Mouse (Mus musculus) Patski (cell line): ENCODE measurements around the gene Dyrk1a. TPM values are rescaled to one million over a fixed set of nuclear protein-coding genes. Genes with fewer than 3 reads are reported as not detected.

Experiments used
- ATAC-seq: fragments of 100-300 bp; one replicate; pipeline ENCODE4 v1.8.0; 2021
- CTCF ChIA-PET: fragments of 350-600 bp; sonication (Branson Sonifier 250); formaldehyde crosslinking; loops from one replicate; lab custom pipeline; 2022; ENCODE audit warnings: inconsistent platforms; lab: Charles Lee
- POLR2A ChIA-PET: fragments of 350-600 bp; sonication (Branson Sonifier 250); formaldehyde crosslinking; loops from one replicate; lab custom pipeline; 2022; ENCODE audit warnings: antibody characterized with exemption, inconsistent platforms; lab: Charles Lee
- DNase-seq: peaks from one replicate; pipeline ENCODE4 v3.0.0-alpha.2; 2011; ENCODE audit warnings: low read depth, low spot score
- H3K27me3 ChIP-seq: fragments of 371-371 bp; one replicate; pipeline ENCODE4 v1.5.1; 2021
- CTCF ChIP-seq: fragments of 100-300 bp; IDR thresholded peaks from one replicate; pipeline ENCODE4 v1.5.1; 2021
- in situ Hi-C: fragments of 300-500 bp; cut with MboI; formaldehyde crosslinking; loops from 3 replicates; pipeline ENCODE4 v1.11.1; 2018; ENCODE audit warnings: low pct_unique_long_range_greater_than_20kb, mixed read lengths
- polyA plus RNA-seq: library from polyadenylated mRNA; unstranded; gene quantifications from one replicate; pipeline ENCODE4 v1.2.3, GENCODE M21; 2021

Dyrk1a gene
- polyA plus RNA-seq, 1 experiment from 2014 or later, result 27.3 TPM

DNA sequence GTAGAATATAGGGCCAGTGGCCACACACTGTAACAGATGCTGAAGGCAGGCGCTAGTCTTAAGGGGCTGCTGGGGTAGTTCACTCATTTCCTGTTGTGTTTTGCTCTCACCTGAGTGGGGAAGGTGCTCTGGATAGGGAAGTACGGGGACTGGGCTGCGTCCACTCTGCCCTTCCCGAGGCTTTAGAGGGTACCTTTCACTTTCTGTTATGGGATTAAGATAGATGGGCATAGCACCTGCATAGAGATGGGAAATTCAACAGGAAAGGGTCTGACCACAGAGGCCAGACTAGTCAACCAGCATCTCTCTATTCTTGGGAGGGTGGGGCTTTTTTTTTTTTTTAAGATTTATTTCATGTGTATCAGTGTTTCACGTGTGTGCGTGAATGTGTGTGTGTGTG lies 19.2 kb downstream of the Dyrk1a start:
- POLR2A ChIA-PET, result no interaction called here
- ATAC-seq, result no peak
- no peaks in the 10 kb centered on the region for H3K27me3 ChIP-seq
- no peak for DNase-seq
- in situ Hi-C loops, result no loop called here
- CTCF ChIA-PET, result no interaction called here
- no peak for TF ChIP-seq CTCF

DNA sequence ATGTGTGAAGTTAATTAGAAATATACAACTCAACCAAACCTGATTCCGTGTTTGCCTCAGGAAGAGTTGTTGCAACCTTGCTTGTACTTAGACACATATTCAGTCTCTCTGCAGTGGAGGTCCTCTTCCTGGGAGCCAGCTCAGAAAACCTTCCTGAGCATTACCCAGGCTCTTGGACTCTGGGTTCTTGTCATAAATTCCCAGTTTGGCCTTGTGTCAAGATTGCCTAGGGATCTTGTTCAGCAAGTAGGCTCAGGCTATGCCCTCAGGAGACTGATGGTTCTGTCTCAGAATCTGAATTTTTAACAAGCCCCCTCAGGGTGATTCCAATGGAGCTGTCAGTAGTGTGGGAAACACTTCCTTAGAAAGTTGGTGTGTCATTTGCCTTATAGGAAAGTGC lies 19.8 kb downstream of the Dyrk1a start:
- ChIA-PET CTCF (interaction anchor here (1.3 to 1.5 kb wide), 2 partner anchors 10 to 15 kb away, joined by 5 to 9 read pairs; no protein-coding TSS in a partner anchor), POLR2A (interaction anchor here (0.6 kb wide), 1 partner anchor 10 kb away, joined by 3 read pairs; no protein-coding TSS in a partner anchor)
- H3K27me3 ChIP-seq, result no peaks in the 10 kb centered on the region
- in situ Hi-C loops, result no loop called here
- TF ChIP-seq CTCF, result no peak
- DNase-seq (no peak), ATAC-seq (no peak)

DNA sequence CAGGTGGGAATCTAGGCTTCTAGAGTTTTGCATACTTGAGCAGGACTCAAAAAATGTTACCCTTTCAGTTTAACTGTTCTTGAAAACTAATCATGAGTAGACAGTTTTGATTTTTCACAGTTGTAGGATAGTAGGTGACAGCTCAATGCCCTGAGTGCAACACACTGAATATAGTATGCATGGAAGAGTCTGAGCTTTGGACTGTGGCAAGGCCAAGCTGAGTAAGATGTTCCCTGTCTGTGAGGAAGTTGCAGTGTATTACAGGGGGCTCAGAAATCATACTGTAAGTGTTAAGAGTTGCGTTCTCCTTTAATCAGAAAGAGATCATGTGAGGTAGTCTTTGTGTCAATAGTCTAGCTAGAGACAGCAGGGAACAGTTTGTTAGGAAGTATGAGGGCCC lies 20.4 kb downstream of the Dyrk1a start:
- no peaks in the 10 kb centered on the region for H3K27me3 ChIP-seq
- in situ Hi-C loops, result no loop called here
- POLR2A ChIA-PET, result interaction anchor here (0.6 kb wide), 1 partner anchor 10 kb away, joined by 3 read pairs; no protein-coding TSS in a partner anchor
- no peak for TF ChIP-seq CTCF
- CTCF ChIA-PET, result interaction anchor here (1.3 to 1.5 kb wide), 2 partner anchors 10 to 15 kb away, joined by 5 to 9 read pairs; no protein-coding TSS in a partner anchor
- ATAC-seq, result no peak
- no peak for DNase-seq

DNA sequence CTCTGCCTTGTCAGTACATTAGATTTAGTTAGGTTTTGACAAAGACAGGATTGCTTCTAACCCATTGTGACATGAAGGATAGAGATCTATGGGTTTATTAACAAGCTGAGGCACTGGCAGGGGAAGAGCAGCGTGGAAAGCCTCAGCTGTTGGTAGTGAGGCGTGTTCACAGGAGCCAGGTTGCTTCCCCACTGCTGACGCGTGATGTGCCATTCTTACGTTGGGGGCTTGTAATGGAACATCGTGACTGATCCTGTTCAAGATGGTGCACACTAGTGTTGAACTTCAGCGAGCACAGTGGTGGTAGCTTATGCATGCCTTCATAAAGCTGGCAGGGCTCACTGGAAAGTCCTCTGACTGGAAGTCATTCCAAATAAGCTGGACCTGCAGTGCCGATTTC lies 21.2 kb downstream of the Dyrk1a start:
- DNase-seq (no peak), ATAC-seq (no peak)
- TF ChIP-seq CTCF, result no peak
- H3K27me3 ChIP-seq, result no peaks in the 10 kb centered on the region
- ChIA-PET CTCF (interaction anchor here (0.8 to 2.7 kb wide), 5 partner anchors 8 to 17 kb away, joined by 3 to 10 read pairs (median 5); no protein-coding TSS in a partner anchor), POLR2A (interaction anchor here (0.6 to 1.2 kb wide), 2 partner anchors 11 to 14 kb away, joined by 3 to 4 read pairs; no protein-coding TSS in a partner anchor)
- in situ Hi-C loops, result no loop called here

DNA sequence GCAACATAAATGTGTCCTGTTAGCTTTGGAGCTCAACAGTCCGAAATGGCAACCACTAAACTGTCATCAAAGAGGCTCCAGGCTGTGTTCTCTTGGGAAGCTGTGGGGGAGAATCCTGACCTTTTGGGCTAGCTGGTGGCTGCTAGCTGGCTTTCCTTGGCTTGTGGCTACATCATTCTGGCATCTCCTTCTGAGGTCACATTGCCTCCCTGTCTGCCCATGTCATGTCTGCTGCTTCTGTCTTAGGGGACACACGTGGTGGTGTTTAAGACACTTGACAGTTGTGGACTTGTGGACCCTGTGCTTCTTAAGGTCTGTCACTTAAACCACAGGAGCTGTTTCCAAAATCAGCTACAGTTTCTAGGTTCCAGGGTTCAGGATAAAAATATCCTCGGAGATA lies 21.7 kb downstream of the Dyrk1a start:
- in situ Hi-C loops, result no loop called here
- CTCF ChIA-PET, result interaction anchor here (0.8 to 2.7 kb wide), 3 partner anchors 9 to 18 kb away, joined by 3 to 10 read pairs (median 5); no protein-coding TSS in a partner anchor
- DNase-seq (no peak), ATAC-seq (no peak)
- no peak for TF ChIP-seq CTCF
- POLR2A ChIA-PET, result interaction anchor here (0.6 to 1.2 kb wide), 2 partner anchors 10 to 14 kb away, joined by 3 to 4 read pairs; no protein-coding TSS in a partner anchor
- H3K27me3 ChIP-seq, result no peaks in the 10 kb centered on the region

DNA sequence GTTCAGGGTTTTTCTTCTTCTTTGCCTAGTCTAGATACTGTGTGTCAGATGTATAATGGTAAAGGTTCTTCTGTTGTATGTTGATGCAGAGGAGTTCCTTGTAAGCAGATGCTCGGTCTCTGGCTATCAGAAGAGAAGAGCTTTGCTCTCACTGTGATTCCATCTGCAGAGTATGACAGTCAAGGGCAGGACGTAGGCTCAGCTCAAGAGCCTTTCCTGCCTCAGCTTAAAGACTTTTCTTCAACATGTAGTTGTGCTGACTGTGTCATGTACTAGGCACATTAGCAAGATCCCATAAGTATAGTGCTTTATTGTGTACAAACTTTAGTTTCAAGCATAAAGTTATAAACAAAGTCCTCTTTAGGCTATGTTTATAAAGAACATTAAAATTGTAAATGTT lies 26.8 kb downstream of the Dyrk1a start:
- in situ Hi-C loops, result no loop called here
- no peaks in the 10 kb centered on the region for H3K27me3 ChIP-seq
- no peak for ATAC-seq
- no peak for TF ChIP-seq CTCF
- no peak for DNase-seq
- POLR2A ChIA-PET, result no interaction called here
- CTCF ChIA-PET, result interaction anchor here (1.2 to 1.4 kb wide), 2 partner anchors 12 to 24 kb away, joined by 3 to 5 read pairs; no protein-coding TSS in a partner anchor

DNA sequence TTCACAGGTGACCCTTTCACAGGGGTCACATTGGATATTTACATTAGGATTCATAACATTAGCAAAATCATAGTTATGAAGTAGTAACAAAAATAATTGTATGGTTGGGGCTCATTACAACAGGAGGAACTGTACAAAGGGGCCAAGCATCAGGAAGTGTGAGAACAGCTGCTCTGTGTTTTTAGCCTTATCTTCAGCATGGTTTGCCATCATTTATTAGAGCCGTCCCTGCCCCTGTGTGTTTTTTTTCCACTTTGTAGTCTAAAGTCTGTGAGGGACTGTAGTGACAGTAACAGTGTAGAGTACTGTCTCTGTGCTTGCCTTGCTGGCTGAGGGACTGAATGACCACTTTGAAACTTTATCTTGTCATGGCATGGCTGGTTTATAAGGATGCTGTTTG lies 27.8 kb downstream of the Dyrk1a start:
- ChIA-PET POLR2A (no interaction called here), CTCF (interaction anchor here (1.0 to 2.2 kb wide), 2 partner anchors 12 to 20 kb away, joined by 3 to 7 read pairs; no protein-coding TSS in a partner anchor)
- ATAC-seq, result no peak
- in situ Hi-C loops, result no loop called here
- TF ChIP-seq CTCF, result no peak
- no peak for DNase-seq
- H3K27me3 ChIP-seq, result no peaks in the 10 kb centered on the region

DNA sequence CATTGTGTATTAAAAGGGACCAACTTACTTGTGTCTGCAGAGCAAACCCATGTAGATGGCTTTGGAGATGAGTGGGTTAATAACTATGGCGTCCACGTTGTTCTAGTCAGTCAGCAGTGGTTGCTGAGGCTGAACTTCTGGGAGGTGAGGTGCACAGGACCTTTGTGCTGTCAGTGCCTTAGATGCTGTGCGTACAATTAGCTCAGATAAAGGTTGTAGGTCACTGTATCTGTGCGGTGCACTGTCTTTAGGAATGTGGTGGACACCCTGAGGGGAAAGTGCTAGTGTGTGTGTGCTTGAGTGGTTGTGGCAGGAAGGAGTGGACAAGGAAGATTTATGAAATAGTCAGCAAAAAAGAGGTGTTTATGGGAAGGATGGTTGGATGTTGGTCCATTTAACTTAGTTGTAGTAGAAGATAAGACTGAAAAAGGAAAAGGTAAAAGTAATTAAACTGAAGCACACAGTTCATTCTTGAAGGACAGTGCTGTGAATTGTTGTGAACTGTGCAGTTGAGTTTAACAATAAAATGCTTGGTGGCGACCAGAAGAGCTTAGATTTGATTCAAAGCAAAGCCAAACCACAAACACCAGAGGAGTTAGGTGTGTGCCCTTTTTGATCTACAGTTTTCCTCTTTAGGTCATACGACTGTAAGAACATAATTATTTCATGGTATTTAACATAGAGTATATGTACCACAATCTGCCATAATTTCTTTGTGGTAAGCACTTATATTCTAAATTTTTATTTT lies 30.3 kb downstream of the Dyrk1a start:
- DNase-seq (no peak), ATAC-seq (no peak)
- CTCF ChIA-PET, result interaction anchor here (1.6 to 2.2 kb wide), 4 partner anchors 9 to 27 kb away, joined by 3 to 9 read pairs (median 6); no protein-coding TSS in a partner anchor
- H3K27me3 ChIP-seq, result no peaks in the 10 kb centered on the region
- POLR2A ChIA-PET, result interaction anchor here (1.0 kb wide), 1 partner anchor 10 kb away, joined by 3 read pairs; no protein-coding TSS in a partner anchor
- in situ Hi-C loops, result no loop called here
- no peak for TF ChIP-seq CTCF

DNA sequence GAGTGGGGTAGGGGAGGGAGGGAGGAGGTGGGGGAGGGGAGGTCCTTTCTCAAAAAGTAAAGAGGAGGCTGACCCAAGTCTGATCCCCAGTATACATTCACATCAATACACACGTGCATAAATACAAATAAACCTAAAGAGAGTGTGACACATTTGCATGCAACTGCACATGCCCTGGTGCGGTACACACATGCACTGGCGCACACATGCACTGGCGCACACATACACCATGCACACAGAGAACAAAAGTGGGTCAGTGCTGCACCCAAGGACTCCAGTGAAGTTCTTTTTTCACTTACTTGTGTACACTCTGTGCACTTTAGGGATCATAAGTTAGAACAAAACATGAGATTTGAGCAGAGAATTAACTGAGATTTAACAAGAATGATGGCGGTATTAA lies 31.3 kb downstream of the Dyrk1a start:
- ATAC-seq, result no peak
- CTCF ChIA-PET, result interaction anchor here (1.9 kb wide), 1 partner anchor 28 kb away, joined by 4 read pairs; no protein-coding TSS in a partner anchor
- DNase-seq, result no peak
- POLR2A ChIA-PET, result no interaction called here
- TF ChIP-seq CTCF, result no peak
- in situ Hi-C loops, result no loop called here
- H3K27me3 ChIP-seq, result no peaks in the 10 kb centered on the region

DNA sequence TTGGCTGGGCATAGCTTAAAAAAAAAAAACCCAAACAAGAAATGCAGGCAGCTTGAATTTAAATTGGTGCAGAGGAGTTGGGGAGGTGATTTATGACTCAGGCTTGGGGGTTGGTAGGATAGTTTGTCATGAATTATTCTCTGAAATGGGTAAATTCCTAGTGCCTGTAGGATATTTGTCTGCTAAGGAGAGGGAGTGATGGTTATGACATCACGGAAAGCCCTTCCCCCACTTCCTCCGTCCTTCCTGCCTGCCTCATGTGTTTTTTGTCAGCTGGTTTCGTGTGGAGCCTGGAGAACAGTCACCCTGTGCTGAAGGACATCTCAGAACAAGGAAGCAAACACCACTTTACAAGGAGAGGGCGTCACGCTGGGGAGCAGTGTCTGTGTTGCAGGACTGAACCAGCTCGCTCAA lies 31.7 kb downstream of the Dyrk1a start:
- no peak for TF ChIP-seq CTCF
- ChIA-PET POLR2A (interaction anchor here (1.0 kb wide), 1 partner anchor 10 kb away, joined by 3 read pairs; no protein-coding TSS in a partner anchor), CTCF (interaction anchor here (1.9 kb wide), 1 partner anchor 28 kb away, joined by 4 read pairs; no protein-coding TSS in a partner anchor)
- H3K27me3 ChIP-seq, result no peaks in the 10 kb centered on the region
- ATAC-seq (peak; percentile 39), DNase-seq (no peak)
- in situ Hi-C loops, result no loop called here

DNA sequence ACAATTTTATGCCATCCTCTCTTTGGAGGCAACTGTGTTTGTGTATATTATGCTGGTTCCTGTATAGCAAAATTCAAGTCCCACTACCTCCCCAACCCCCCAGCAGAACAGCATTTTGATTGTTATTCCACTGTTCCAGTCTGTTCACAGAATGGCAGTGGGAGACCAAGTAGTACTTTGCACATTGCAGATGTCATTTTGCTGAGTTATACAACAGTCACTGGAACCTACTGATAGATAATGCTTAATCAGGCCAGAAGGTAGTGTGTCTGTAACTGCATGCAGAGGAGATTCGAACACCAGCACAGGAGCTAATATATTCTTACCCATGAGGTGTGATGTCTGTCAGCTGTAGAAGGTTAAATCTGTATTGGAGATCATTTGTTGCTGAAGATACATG lies 32.4 kb downstream of the Dyrk1a start:
- CTCF ChIA-PET, result interaction anchor here (1.5 to 1.9 kb wide), 3 partner anchors 9 to 29 kb away, joined by 4 read pairs; no protein-coding TSS in a partner anchor
- no peak for ATAC-seq
- DNase-seq, result no peak
- in situ Hi-C loops, result no loop called here
- no peak for TF ChIP-seq CTCF
- no peaks in the 10 kb centered on the region for H3K27me3 ChIP-seq
- POLR2A ChIA-PET, result interaction anchor here (1.0 kb wide), 1 partner anchor 11 kb away, joined by 3 read pairs; no protein-coding TSS in a partner anchor
